Mouse (Mus musculus): Measurements from ENCODE around the gene Atp8b3. TPM values are rescaled to one million over a fixed set of nuclear protein-coding genes. Genes with fewer than 3 reads are reported as not detected.
A peak's percentile ranks its signal among the peaks of the same experiment; 100 is the strongest.

The Atp8b3 gene
- polyA plus RNA-seq, 1 experiment from 2014 or later: 0.09 TPM

GRCm38 (mm10) chr10:80578911-80579310, 40.0 kb upstream of the Atp8b3 start:
- WGBS (ENCODE audit: insufficient replicate concordance): 9% methylated on average over 8 of the region's 8 CpGs
- H3K9ac ChIP-seq (ENCODE audit: low read depth, low read length): peak overlapping the region; percentile 29; the same call in 1 of the 2 replicates
- H3K4me3 ChIP-seq (ENCODE audit: low read depth, low read length): peak overlapping the region; percentile 78; the same call in 1 of the 2 replicates
- H3K4me2 ChIP-seq: peak overlapping the region; percentile 98
- H3K9me3 ChIP-seq (replicated peaks; ENCODE audit: control insufficient read depth, low read length): no peaks in the 10 kb centered on the region
- H3K27me3 ChIP-seq (ENCODE audit: control insufficient read depth, insufficient read depth, low read length): no peaks in the 10 kb centered on the region
- H3K36me3 ChIP-seq (ENCODE audit: control insufficient read depth, insufficient read depth, low read length): peaks cover 4% of the 10 kb centered on the region
- peaks cover 20% of the 10 kb centered on the region for H3K4me1 ChIP-seq (ENCODE audit: control insufficient read depth, insufficient read depth, low read length)
- peak overlapping the region; percentile 95 for H3K27ac ChIP-seq (ENCODE audit: low read depth, low read length)
- ATAC-seq (replicated peaks; ENCODE audit: insufficient number of reproducible peaks, low FRiP score, low TSS enrichment): no peak

- peak overlapping the region; percentile 95 for H3K27ac ChIP-seq (ENCODE audit: low read depth, low read length)
- peak overlapping the region; percentile 78 for H3K4me3 ChIP-seq (ENCODE audit: low read depth, low read length)
- H3K9me3 ChIP-seq (replicated peaks; ENCODE audit: control insufficient read depth, low read length): no peaks in the 10 kb centered on the region
- H3K36me3 ChIP-seq (ENCODE audit: control insufficient read depth, insufficient read depth, low read length): no peaks in the 10 kb centered on the region
- peaks cover 27% of the 10 kb centered on the region for H3K4me1 ChIP-seq (ENCODE audit: control insufficient read depth, insufficient read depth, low read length)
- H3K27me3 ChIP-seq (ENCODE audit: control insufficient read depth, insufficient read depth, low read length): no peaks in the 10 kb centered on the region
- 0% methylated on average over 29 of the region's 29 CpGs for WGBS (ENCODE audit: insufficient replicate concordance)
- peak overlapping the region; percentile 98 for H3K4me2 ChIP-seq
- peak overlapping the region; percentile 79 for H3K9ac ChIP-seq (ENCODE audit: low read depth, low read length)
- ATAC-seq (replicated peaks; ENCODE audit: insufficient number of reproducible peaks, low FRiP score, low TSS enrichment): peak; percentile 49
Measured at GRCm38 (mm10) chr10:80578131-80578750, 39.3 kb upstream of the Atp8b3 start.

- under 1% methylated on average over 72 of the region's 97 CpGs for WGBS (ENCODE audit: insufficient replicate concordance)
Measured at GRCm38 (mm10) chr10:80577195-80578130, 38.5 kb upstream of the Atp8b3 start, which contains the start of gene Klf16. Gene Klf16, minus strand, starts transcription at chr10:80577321.

GRCm38 (mm10) chr10:80576351-80577194, 37.6 kb upstream of the Atp8b3 start:
- H3K4me1 ChIP-seq (ENCODE audit: control insufficient read depth, insufficient read depth, low read length): peaks cover 36% of the 10 kb centered on the region
- peak overlapping the region; percentile 79 for H3K9ac ChIP-seq (ENCODE audit: low read depth, low read length)
- ATAC-seq (replicated peaks; ENCODE audit: insufficient number of reproducible peaks, low FRiP score, low TSS enrichment): no peak
- WGBS (ENCODE audit: insufficient replicate concordance): under 1% methylated on average over 76 of the region's 96 CpGs
- H3K27ac ChIP-seq (ENCODE audit: low read depth, low read length): peak overlapping the region; percentile 85
- no peaks in the 10 kb centered on the region for H3K36me3 ChIP-seq (ENCODE audit: control insufficient read depth, insufficient read depth, low read length)
- H3K9me3 ChIP-seq (replicated peaks; ENCODE audit: control insufficient read depth, low read length): no peaks in the 10 kb centered on the region
- peak overlapping the region; percentile 78 for H3K4me3 ChIP-seq (ENCODE audit: low read depth, low read length)
- peak overlapping the region; percentile 98 for H3K4me2 ChIP-seq
- H3K27me3 ChIP-seq (ENCODE audit: control insufficient read depth, insufficient read depth, low read length): no peaks in the 10 kb centered on the region

More at GRCm38 (mm10) chr10:80577195-80578130, 38.5 kb upstream of the Atp8b3 start, which contains the start of gene Klf16:
- H3K27me3 ChIP-seq (ENCODE audit: control insufficient read depth, insufficient read depth, low read length): no peaks in the 10 kb centered on the region
- peak within 1 kb of the TSS; percentile 98 for H3K4me2 ChIP-seq
- peak within 1 kb of the TSS; percentile 95 for H3K27ac ChIP-seq (ENCODE audit: low read depth, low read length)
- peak; percentile 80 for ATAC-seq (replicated peaks; ENCODE audit: insufficient number of reproducible peaks, low FRiP score, low TSS enrichment)
- H3K9me3 ChIP-seq (replicated peaks; ENCODE audit: control insufficient read depth, low read length): no peaks in the 10 kb centered on the region
- H3K4me1 ChIP-seq (ENCODE audit: control insufficient read depth, insufficient read depth, low read length): peaks cover 31% of the 10 kb centered on the region
- H3K4me3 ChIP-seq (ENCODE audit: low read depth, low read length): peak within 1 kb of the TSS; percentile 78
- H3K36me3 ChIP-seq (ENCODE audit: control insufficient read depth, insufficient read depth, low read length): no peaks in the 10 kb centered on the region
- H3K9ac ChIP-seq (ENCODE audit: low read depth, low read length): peak within 1 kb of the TSS; percentile 79

- peak overlapping the region; percentile 78 for H3K4me3 ChIP-seq (ENCODE audit: low read depth, low read length)
- H3K9me3 ChIP-seq (replicated peaks; ENCODE audit: control insufficient read depth, low read length): no peaks in the 10 kb centered on the region
- ATAC-seq (replicated peaks; ENCODE audit: insufficient number of reproducible peaks, low FRiP score, low TSS enrichment): no peak
- no peaks in the 10 kb centered on the region for H3K36me3 ChIP-seq (ENCODE audit: control insufficient read depth, insufficient read depth, low read length)
- H3K27ac ChIP-seq (ENCODE audit: low read depth, low read length): no peak overlapping the region
- H3K27me3 ChIP-seq (ENCODE audit: control insufficient read depth, insufficient read depth, low read length): no peaks in the 10 kb centered on the region
- peaks cover 43% of the 10 kb centered on the region for H3K4me1 ChIP-seq (ENCODE audit: control insufficient read depth, insufficient read depth, low read length)
- WGBS (ENCODE audit: insufficient replicate concordance): 10% methylated on average over 17 of the region's 17 CpGs
- peak overlapping the region; percentile 79 for H3K9ac ChIP-seq (ENCODE audit: low read depth, low read length)
- peak overlapping the region; percentile 98 for H3K4me2 ChIP-seq
Measured at GRCm38 (mm10) chr10:80575925-80576324, 37.0 kb upstream of the Atp8b3 start.

GRCm38 (mm10) chr10:80574896-80575295, 36.0 kb upstream of the Atp8b3 start:
- WGBS (ENCODE audit: insufficient replicate concordance): 75% methylated on average over 3 of the region's 3 CpGs
- H3K36me3 ChIP-seq (ENCODE audit: control insufficient read depth, insufficient read depth, low read length): no peaks in the 10 kb centered on the region
- H3K9me3 ChIP-seq (replicated peaks; ENCODE audit: control insufficient read depth, low read length): no peaks in the 10 kb centered on the region
- H3K27me3 ChIP-seq (ENCODE audit: control insufficient read depth, insufficient read depth, low read length): no peaks in the 10 kb centered on the region
- no peak overlapping the region for H3K4me3 ChIP-seq (ENCODE audit: low read depth, low read length)
- no peak overlapping the region for H3K27ac ChIP-seq (ENCODE audit: low read depth, low read length)
- peaks cover 53% of the 10 kb centered on the region for H3K4me1 ChIP-seq (ENCODE audit: control insufficient read depth, insufficient read depth, low read length)
- H3K4me2 ChIP-seq: peak overlapping the region; percentile 98
- ATAC-seq (replicated peaks; ENCODE audit: insufficient number of reproducible peaks, low FRiP score, low TSS enrichment): no peak
- H3K9ac ChIP-seq (ENCODE audit: low read depth, low read length): no peak overlapping the region

- no peak for ATAC-seq (replicated peaks; ENCODE audit: insufficient number of reproducible peaks, low FRiP score, low TSS enrichment)
- Histone ChIP-seq H3K27me3 (ENCODE audit: control insufficient read depth, insufficient read depth, low read length) (no peaks in the 10 kb centered on the region), H3K4me1 (ENCODE audit: control insufficient read depth, insufficient read depth, low read length) (peaks cover 56% of the 10 kb centered on the region), H3K27ac (ENCODE audit: low read depth, low read length) (no peak overlapping the region), H3K36me3 (ENCODE audit: control insufficient read depth, insufficient read depth, low read length) (no peaks in the 10 kb centered on the region), H3K9ac (ENCODE audit: low read depth, low read length) (peak overlapping the region; percentile 50), H3K4me3 (ENCODE audit: low read depth, low read length) (no peak overlapping the region), H3K4me2 (0 out of 2 replicates have a peak overlapping the region, but pooled peaks have one; percentile 4), H3K9me3 (replicated peaks; ENCODE audit: control insufficient read depth, low read length) (no peaks in the 10 kb centered on the region)
- WGBS (ENCODE audit: insufficient replicate concordance): 46% methylated on average over 9 of the region's 9 CpGs
Measured at GRCm38 (mm10) chr10:80573944-80574343, 35.0 kb upstream of the Atp8b3 start.

GRCm38 (mm10) chr10:80572477-80572876, 33.6 kb upstream of the Atp8b3 start:
- Histone ChIP-seq H3K9me3 (replicated peaks; ENCODE audit: control insufficient read depth, low read length) (no peaks in the 10 kb centered on the region), H3K9ac (ENCODE audit: low read depth, low read length) (no peak overlapping the region), H3K4me1 (ENCODE audit: control insufficient read depth, insufficient read depth, low read length) (peaks cover 53% of the 10 kb centered on the region), H3K4me2 (peak overlapping the region; percentile 3; the same call in 1 of the 2 replicates), H3K27ac (ENCODE audit: low read depth, low read length) (no peak overlapping the region), H3K4me3 (ENCODE audit: low read depth, low read length) (no peak overlapping the region), H3K36me3 (ENCODE audit: control insufficient read depth, insufficient read depth, low read length) (0 out of 2 replicates have a peak, but pooled peaks cover 5% of the 10 kb centered on the region), H3K27me3 (ENCODE audit: control insufficient read depth, insufficient read depth, low read length) (no peaks in the 10 kb centered on the region)
- WGBS (ENCODE audit: insufficient replicate concordance): 69% methylated on average over 2 of the region's 2 CpGs
- ATAC-seq (replicated peaks; ENCODE audit: insufficient number of reproducible peaks, low FRiP score, low TSS enrichment): no peak
